Comparison of ENCODE assay signal across 13 mouse cellular contexts in the genomic region with DNA sequence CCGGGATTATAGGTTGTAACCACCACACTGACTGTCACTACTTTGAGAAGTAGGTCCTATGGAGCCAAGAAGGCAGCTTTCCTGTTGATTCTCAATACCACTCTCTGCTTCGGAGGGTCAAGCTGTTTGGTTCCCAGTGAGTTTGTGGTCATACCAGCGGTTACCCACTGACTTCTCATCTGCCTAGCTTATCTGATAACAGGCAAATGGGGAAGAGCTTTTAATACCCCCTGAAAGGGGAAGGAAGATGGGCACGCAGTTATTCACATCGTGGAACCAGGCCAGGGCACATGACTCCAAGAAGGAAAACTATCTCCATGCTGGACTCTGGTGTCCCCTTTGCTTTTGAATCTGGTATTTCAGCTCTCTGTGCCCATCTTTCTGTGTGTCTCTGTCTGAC. TPM values are rescaled to one million over a fixed set of nuclear protein-coding genes. Genes with fewer than 3 reads are reported as not detected.
DNase-seq lines count a peak whose midpoint lies in the region; ATAC-seq and TF ChIP-seq lines count a peak whose summit lies in the region.
"Had no signal": no experiment of that assay in that cellular context is flagged by ENCODE, and none has a peak within 500 bp of the region (broad histone marks: within the 10 kb centered on the region; RNA-seq: fewer than 3 reads in every experiment).

No protein-coding gene starts in this region.

- ATAC-seq in erythroblast, adult 5-6 weeks (replicated peaks; ENCODE audit: low FRiP score, poor library complexity, severe bottlenecking) = no peak
- ATAC-seq in intestine, postnatal 0 days = no peak
- no peak for ATAC-seq in forebrain, embryonic 13.5 days

- peak; percentile 48 for DNase-seq in thymus, postnatal 25 days
- DNase-seq in thymus, postnatal 4 days = no peak
- DNase-seq in ovary, adult 18-20 months (ENCODE audit: low spot score) = no peak
- DNase-seq: adrenal gland, postnatal 36 days; cerebellum, adult 2 months had no signal

- H3K4me2 ChIP-seq in intestine, postnatal 0 days (replicated peaks; ENCODE audit: low read depth) = no peak overlapping the region
- no peak overlapping the region for H3K4me2 ChIP-seq in forebrain, embryonic 13.5 days
- H3K4me2 ChIP-seq: lung, embryonic 15.5 days; midbrain, embryonic 12.5 days had no signal

- peak overlapping the region; percentile 44 for H3K4me3 ChIP-seq in erythroblast, embryonic 14.5 days (replicated peaks)
- H3K4me3 ChIP-seq in macrophage (ENCODE audit: inconsistent target) = no peak overlapping the region
- no peak overlapping the region for H3K4me3 ChIP-seq in intestine, postnatal 0 days (ENCODE audit: low read depth, low read length)
- no peak overlapping the region for H3K4me3 ChIP-seq in forebrain, embryonic 13.5 days
- H3K4me3 ChIP-seq: heart, embryonic 10.5 days; lung, embryonic 15.5 days; midbrain, embryonic 12.5 days had no signal

- 3% methylated on average over 5 of the region's 5 CpGs for WGBS in macrophage (ENCODE audit: missing documents)
- WGBS in intestine, postnatal 0 days = 85% methylated on average over 5 of the region's 5 CpGs
- 91% methylated on average over 5 of the region's 5 CpGs for WGBS in forebrain, embryonic 13.5 days

- H3K9me3 ChIP-seq in erythroblast, embryonic 14.5 days (ENCODE audit: control insufficient read depth, low read length) = no peaks in the 10 kb centered on the region
- no peaks in the 10 kb centered on the region for H3K9me3 ChIP-seq in intestine, postnatal 0 days (ENCODE audit: control insufficient read depth)
- H3K9me3 ChIP-seq in forebrain, embryonic 13.5 days (replicated peaks) = no peaks in the 10 kb centered on the region
- H3K9me3 ChIP-seq: heart, embryonic 10.5 days; lung, embryonic 15.5 days; midbrain, embryonic 12.5 days had no signal

- H3K4me1 ChIP-seq in erythroblast, embryonic 14.5 days (ENCODE audit: control insufficient read depth) = peaks cover 82% of the 10 kb centered on the region
- no peaks in the 10 kb centered on the region for H3K4me1 ChIP-seq in intestine, postnatal 0 days (replicated peaks; ENCODE audit: control insufficient read depth, insufficient read depth, low read length)
- no peaks in the 10 kb centered on the region for H3K4me1 ChIP-seq in forebrain, embryonic 13.5 days
- H3K4me1 ChIP-seq: lung, embryonic 15.5 days; midbrain, embryonic 12.5 days had no signal

- H3K36me3 ChIP-seq in erythroblast, embryonic 14.5 days (ENCODE audit: control insufficient read depth) = peaks cover 16% of the 10 kb centered on the region
- H3K36me3 ChIP-seq in macrophage (ENCODE audit: inconsistent target) = peaks cover 16% of the 10 kb centered on the region; the same call in 1 of the 2 replicates
- no peaks in the 10 kb centered on the region for H3K36me3 ChIP-seq in intestine, postnatal 0 days (ENCODE audit: control insufficient read depth, insufficient read depth)
- no peaks in the 10 kb centered on the region for H3K36me3 ChIP-seq in forebrain, embryonic 13.5 days (ENCODE audit: poor library complexity, severe bottlenecking)
- H3K36me3 ChIP-seq: heart, embryonic 10.5 days; lung, embryonic 15.5 days; midbrain, embryonic 12.5 days had no signal

- TF ChIP-seq CTCF in intestine, postnatal 0 days (IDR thresholded peaks at IDR 0.05; ENCODE audit: low read depth) = no peak

- H3K9ac ChIP-seq in intestine, postnatal 0 days (ENCODE audit: low read depth, low read length) = no peak overlapping the region
- no peak overlapping the region for H3K9ac ChIP-seq in forebrain, embryonic 13.5 days
- H3K9ac ChIP-seq: lung, embryonic 15.5 days; midbrain, embryonic 12.5 days had no signal

- peaks cover 84% of the 10 kb centered on the region for H3K79me2 ChIP-seq in macrophage (ENCODE audit: inconsistent target)

- no peaks in the 10 kb centered on the region for H3K27me3 ChIP-seq in erythroblast, embryonic 14.5 days (ENCODE audit: control insufficient read depth)
- no peaks in the 10 kb centered on the region for H3K27me3 ChIP-seq in intestine, postnatal 0 days (replicated peaks; ENCODE audit: control insufficient read depth, insufficient read depth, low read length)
- no peaks in the 10 kb centered on the region for H3K27me3 ChIP-seq in forebrain, embryonic 13.5 days
- H3K27me3 ChIP-seq: lung, embryonic 15.5 days; midbrain, embryonic 12.5 days had no signal

- peak overlapping the region; percentile 99 for H3K27ac ChIP-seq in macrophage
- no peak overlapping the region for H3K27ac ChIP-seq in intestine, postnatal 0 days (ENCODE audit: low read depth, low read length)
- no peak overlapping the region for H3K27ac ChIP-seq in forebrain, embryonic 13.5 days
- H3K27ac ChIP-seq: heart, embryonic 10.5 days; lung, embryonic 15.5 days; midbrain, embryonic 12.5 days had no signal

RNA-seq across cellular contexts. Expression of a gene that starts 25.1 kb away (rescaled TPM):
- 4.3 and 4.6 TPM in 2 replicates for polyA plus RNA-seq in erythroblast, embryonic 14.5 days (2012)
- 112 and 155 TPM in 2 replicates for total RNA-seq in erythroblast, adult 5-6 weeks (2015; ENCODE audit: low replicate concordance)
- total RNA-seq in erythroblast, adult 5-6 weeks (2017; ENCODE audit: low replicate concordance) = 117 and 121 TPM in 2 replicates
- 100 to 1,000 TPM; 170 to 922 (median 407) TPM for total RNA-seq in macrophage (2018; cell fraction: chromatin; rRNA removed)
- 10 to 100 TPM; 29.1 to 90.3 (median 52.0) TPM for total RNA-seq in macrophage (2018; cell fraction: cytosol; rRNA removed)
- total RNA-seq in macrophage (2018; cell fraction: nucleus; rRNA removed) = 100 to 1,000 TPM; 108 to 569 (median 293) TPM
- polyA plus RNA-seq in macrophage (2018) = 30.4 to 35.3 TPM (median 34.7 TPM) in 3 replicates
- 1.7 TPM in 2 replicates for polyA plus RNA-seq in intestine, postnatal 0 days (2015; fragmentation: Nextera tagmentation; extraction: Ambion mirVana)
- 0.29 and 0.30 TPM in 2 replicates for polyA plus RNA-seq in forebrain, embryonic 13.5 days (2015; fragmentation: Nextera tagmentation; extraction: Ambion mirVana)
